Mouse (Mus musculus) bone marrow, adult 2 months (tissue): ENCODE results near the gene Olfr12. TPM values are rescaled to one million over a fixed set of nuclear protein-coding genes. Genes with fewer than 3 reads are reported as not detected.

Experiments used
- H3K27ac ChIP-seq: fragments of 200-500 bp; 2 replicates; pipeline ENCODE4 v1.5.1; 2012; ENCODE audit warnings: low read depth, mild to moderate bottlenecking, control low read depth, inconsistent platforms, low read length; ENCODE audit not compliant: control insufficient read depth, poor library complexity, insufficient read depth
- H3K4me1 ChIP-seq: fragments of 200-500 bp; 2 replicates; pipeline ENCODE4 v1.6.1; 2011; ENCODE audit warnings: low read length; ENCODE audit not compliant: control insufficient read depth, insufficient read depth
- H3K4me3 ChIP-seq: fragments of 200-500 bp; replicated peaks from 2 replicates; pipeline ENCODE3; 2011; ENCODE audit warnings: mild to moderate bottlenecking, low read depth, low read length, control low read depth; ENCODE audit not compliant: control insufficient read depth
- CTCF ChIP-seq: fragments of 200-500 bp; IDR thresholded peaks from 2 replicates; pipeline ENCODE4 v1.5.1; 2011; ENCODE audit warnings: low read length, control low read depth; ENCODE audit not compliant: control insufficient read depth, insufficient read depth
- POLR2A ChIP-seq: fragments of 200-500 bp; IDR thresholded peaks from 2 replicates; pipeline ENCODE4 v1.6.1; 2011; ENCODE audit warnings: low read depth, mild to moderate bottlenecking, control low read depth, low read length, borderline replicate concordance; ENCODE audit not compliant: control insufficient read depth
- WGBS: fragments of 180-500 bp; shearing (Covaris S2); methylation state at CpG from one replicate; pipeline ENCODE4 v1.1.7; 2018; 5-methylcytosine and 5-hydroxymethylcytosine counted together
- polyA plus RNA-seq: library from polyadenylated mRNA; stranded (reverse); fragments of >200 nt; gene quantifications from 2 replicates; pipeline ENCODE4 v1.2.4, GENCODE M21; 2011; ENCODE audit warnings: low replicate concordance; ENCODE audit not compliant: missing spikeins, insufficient read depth, insufficient read length

The Olfr12 gene
- polyA plus RNA-seq, 1 experiment = not detected

GRCm38 (mm10) chr1:92654676-92655075 is 37.1 kb downstream of the Olfr12 start:
- Histone ChIP-seq H3K27ac (no peak overlapping the region), H3K4me1 (no peaks in the 10 kb centered on the region; the same call in 1 of the 2 replicates), H3K4me3 (no peak overlapping the region)
- no peak for TF ChIP-seq POLR2A
- TF ChIP-seq CTCF = no peak
- 47% methylated on average over 2 of the region's 2 CpGs for WGBS

- 83% methylated on average over 11 of the region's 11 CpGs for WGBS
- no peaks in the 10 kb centered on the region; the same call in 1 of the 2 replicates for H3K4me1 ChIP-seq
- TF ChIP-seq POLR2A (no peak), CTCF (no peak)
- H3K4me3 ChIP-seq = no peak overlapping the region
- H3K27ac ChIP-seq = no peak overlapping the region
Measured at GRCm38 (mm10) chr1:92657025-92657820, 39.6 kb downstream of the Olfr12 start.

GRCm38 (mm10) chr1:92659392-92659791 is 41.8 kb downstream of the Olfr12 start:
- TF ChIP-seq POLR2A (no peak), CTCF (no peak)
- H3K4me1 ChIP-seq = no peaks in the 10 kb centered on the region; the same call in 1 of the 2 replicates
- whole genome bisulfite sequencing = 9% methylated on average over 5 of the region's 5 CpGs
- H3K4me3 ChIP-seq = no peak overlapping the region
- H3K27ac ChIP-seq = no peak overlapping the region

- Histone ChIP-seq H3K27ac (no peak overlapping the region), H3K4me3 (no peak overlapping the region), H3K4me1 (no peaks in the 10 kb centered on the region)
- 30% methylated on average over 6 of the region's 6 CpGs for WGBS
- TF ChIP-seq POLR2A (no peak), CTCF (no peak)
Measured at GRCm38 (mm10) chr1:92667106-92667505, 49.5 kb downstream of the Olfr12 start.

- WGBS = 88% methylated on average over 3 of the region's 3 CpGs
- TF ChIP-seq POLR2A = no peak
- Histone ChIP-seq H3K27ac (no peak overlapping the region), H3K4me3 (no peak overlapping the region), H3K4me1 (no peaks in the 10 kb centered on the region)
Measured at GRCm38 (mm10) chr1:92669430-92669829, 51.8 kb downstream of the Olfr12 start.

- Histone ChIP-seq H3K4me3 (no peak overlapping the region), H3K27ac (no peak overlapping the region), H3K4me1 (no peaks in the 10 kb centered on the region)
- 65% methylated on average over 4 of the region's 4 CpGs for WGBS
- TF ChIP-seq POLR2A (no peak), CTCF (no peak)
Measured at GRCm38 (mm10) chr1:92671326-92671725, 53.7 kb downstream of the Olfr12 start.

Other genes starting within 250 kb of the Olfr12 start
- gene Ndufa10, start 143.9 kb upstream of the Olfr12 start, polyA plus RNA-seq = 45.5 and 48.4 TPM in 2 replicates
- gene Olfr1416, start 132.7 kb upstream of the Olfr12 start, polyA plus RNA-seq = not detected in 2 replicates
- not detected in 2 replicates for gene Olfr1415, start 121.7 kb upstream of the Olfr12 start, polyA plus RNA-seq
- gene Olfr1414, start 99.1 kb upstream of the Olfr12 start, polyA plus RNA-seq = not detected in 2 replicates
- gene Olfr1413, start 46.5 kb upstream of the Olfr12 start, polyA plus RNA-seq = not detected in 2 replicates
- gene Olfr1412, start 32.0 kb upstream of the Olfr12 start, polyA plus RNA-seq = not detected in 2 replicates
- gene Olfr1411, start 23.4 kb upstream of the Olfr12 start, polyA plus RNA-seq = not detected in 2 replicates
- not detected in 2 replicates for gene Olfr1410, start 12.0 kb upstream of the Olfr12 start, polyA plus RNA-seq
- gene Cops9, start 24.2 kb downstream of the Olfr12 start, polyA plus RNA-seq = 151 and 176 TPM in 2 replicates
- 0.32 TPM in 1 of 2 replicates, not detected in the other for gene Otos, start 31.1 kb downstream of the Olfr12 start, polyA plus RNA-seq
- 9.3 and 21.8 TPM in 2 replicates for gene Gpc1, start 213.9 kb downstream of the Olfr12 start, polyA plus RNA-seq